Mouse (Mus musculus): ENCODE results near the gene Adcy1.

Gene Adcy1

DNA sequence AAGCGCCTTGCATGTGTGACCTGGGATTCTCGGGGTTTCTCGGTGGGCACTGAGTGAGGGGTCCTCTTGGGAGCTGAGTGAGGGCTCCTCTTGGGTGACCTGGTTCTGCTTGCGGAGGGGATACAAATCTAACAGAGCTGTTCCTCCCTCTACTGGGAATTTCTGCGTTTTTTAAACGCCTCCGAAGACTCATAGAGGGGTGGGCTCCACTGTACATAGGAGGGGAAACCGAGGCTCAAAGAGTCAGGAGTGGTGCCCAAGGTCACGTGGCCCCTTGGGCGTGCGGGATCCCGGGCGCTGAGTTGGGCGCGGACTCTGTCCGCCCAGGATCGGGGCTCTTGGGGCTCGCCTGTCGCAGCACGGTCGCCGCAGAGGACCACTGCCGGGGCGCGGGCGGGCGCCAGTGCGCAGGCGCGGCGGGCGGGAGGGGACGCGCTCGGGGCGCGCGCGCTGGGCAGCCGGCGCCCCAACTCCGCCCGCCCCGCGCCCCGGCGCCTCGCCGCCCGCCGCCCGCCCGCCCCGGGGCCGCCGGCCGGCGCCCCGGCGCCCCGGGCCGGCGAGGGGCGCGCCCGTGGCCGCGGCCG lies at the start of gene Adcy1:
Adcy1 (plus strand) TSS at position 489 of the 584 bp plus-strand sequence.
- DNase-seq (ENCODE audit: low read depth, low spot score) = no peak

DNA sequence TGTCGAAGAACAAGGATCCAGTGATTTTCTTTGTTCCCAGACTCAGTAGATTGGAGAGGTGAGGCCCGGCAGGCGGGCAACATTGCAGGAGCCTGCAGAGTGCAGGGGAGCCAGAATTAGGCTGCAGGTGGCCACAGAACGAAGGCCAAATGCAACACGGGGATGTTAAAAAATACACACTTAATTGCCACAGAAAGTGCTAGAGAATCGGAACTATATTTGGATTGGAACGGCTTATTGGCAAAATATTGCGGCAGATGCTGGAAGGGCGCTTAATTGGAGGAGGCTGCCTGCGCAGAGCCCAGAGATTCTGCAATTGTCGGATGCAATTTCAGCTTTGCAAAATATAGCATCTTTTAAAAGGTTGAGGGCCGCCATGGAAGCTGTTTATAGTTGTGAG lies 46.4 kb upstream of the Adcy1 start:
- DNase-seq (ENCODE audit: low read depth, low spot score) = peak; percentile 36

DNA sequence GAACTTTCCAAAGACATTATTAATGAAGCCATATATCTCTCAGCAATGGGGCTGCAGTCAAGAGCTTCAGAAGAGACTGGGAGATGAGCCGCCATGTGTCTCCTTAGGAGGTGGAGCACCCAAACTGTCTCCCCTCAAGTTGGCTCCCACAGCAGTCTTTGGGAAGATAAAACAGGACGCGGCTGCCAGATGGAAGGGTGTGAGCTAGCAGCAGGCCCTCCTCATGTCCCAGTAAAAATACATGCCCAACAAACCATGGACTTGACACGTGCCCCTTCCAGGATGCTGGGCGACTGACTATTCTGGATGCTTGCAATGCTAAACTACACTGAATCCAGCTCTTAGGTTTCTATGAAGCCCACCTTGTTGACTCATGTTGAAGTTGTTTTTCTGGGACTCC lies 45.2 kb upstream of the Adcy1 start:
- no peak for DNase-seq (ENCODE audit: low read depth, low spot score)

DNA sequence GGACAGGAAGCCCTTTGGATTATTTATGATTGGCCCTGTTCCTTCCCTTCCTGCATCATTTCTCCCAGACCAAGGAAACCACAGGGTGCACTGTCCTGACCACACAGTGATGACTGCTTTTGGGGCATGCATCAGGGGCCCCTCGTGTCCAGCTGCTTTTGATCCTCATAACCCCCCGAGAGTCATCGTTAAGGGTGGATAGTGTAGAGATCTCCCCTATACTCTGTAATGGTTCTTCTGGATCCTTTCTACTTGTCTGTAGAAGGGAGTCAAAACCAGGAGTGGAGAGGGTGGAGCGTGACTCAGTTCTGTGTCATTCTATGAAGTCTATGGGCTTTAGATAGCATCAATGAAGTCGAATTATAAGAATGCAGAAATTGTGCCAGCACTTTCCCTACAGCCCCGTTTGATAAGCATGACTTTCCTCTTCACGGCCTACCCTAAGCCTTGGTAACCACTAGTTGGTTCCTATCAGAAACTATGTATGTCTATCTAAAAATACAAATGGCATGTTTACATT lies 44.2 kb upstream of the Adcy1 start:
- DNase-seq (ENCODE audit: low read depth, low spot score) = no peak

DNA sequence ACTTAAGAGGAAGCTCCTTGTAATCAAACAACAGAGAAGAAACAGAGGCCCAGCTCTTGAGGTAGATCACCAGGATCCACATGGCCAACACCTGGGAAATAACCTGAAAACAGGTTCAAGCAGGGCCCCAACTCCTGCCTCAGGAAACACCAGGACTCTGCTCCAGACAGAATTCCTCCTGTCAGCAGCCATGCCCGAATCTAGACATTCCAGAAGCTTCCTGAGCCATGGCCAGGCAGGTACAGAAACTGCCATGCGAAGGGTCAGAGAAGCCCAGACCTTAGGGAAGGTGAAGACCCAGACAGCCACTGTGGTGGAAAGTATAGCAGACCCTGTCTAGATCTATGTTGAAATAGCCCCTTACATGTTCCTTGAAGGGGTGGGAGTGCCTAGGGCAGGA lies 30.2 kb upstream of the Adcy1 start:
- DNase-seq (ENCODE audit: low read depth, low spot score) = no peak

DNA sequence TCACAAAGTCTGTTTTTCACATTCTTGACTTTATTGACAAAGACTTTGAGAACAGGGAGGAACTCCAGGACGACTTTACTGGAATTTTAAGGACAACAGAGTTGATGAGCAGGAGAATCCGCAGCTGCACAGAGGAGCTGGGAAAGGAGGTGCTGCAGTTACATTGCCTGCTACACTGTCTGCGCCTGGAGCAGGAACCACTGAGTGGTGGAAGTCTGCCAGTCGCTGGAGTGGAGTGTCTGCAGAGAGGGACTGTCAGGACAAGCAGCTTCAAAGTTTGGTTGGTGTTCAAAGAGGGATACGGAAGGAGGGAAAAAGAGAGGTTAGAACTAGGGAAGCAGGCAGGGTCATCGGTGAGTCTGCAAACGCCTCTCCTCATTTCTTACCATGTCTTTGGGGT lies 23.6 kb upstream of the Adcy1 start:
- DNase-seq (ENCODE audit: low read depth, low spot score) = no peak

DNA sequence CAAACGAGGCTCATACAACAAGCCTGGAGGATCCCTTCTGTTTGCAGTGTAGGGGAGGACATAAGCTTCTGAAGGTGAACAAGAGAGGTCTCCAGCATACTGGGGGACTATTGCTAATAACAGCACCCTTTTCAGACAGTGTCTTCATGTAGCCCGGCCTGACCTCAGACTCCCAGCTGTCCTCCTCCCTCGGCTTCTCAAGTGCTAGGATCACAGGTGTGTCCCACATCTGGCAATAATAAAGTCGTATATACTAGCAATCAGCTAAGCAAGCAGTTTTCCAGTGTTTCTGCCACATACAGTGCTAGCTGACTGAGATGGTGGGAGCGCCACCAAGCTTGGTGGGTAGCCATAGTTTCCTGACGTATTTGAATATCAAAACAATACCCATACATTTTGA lies 22.5 kb upstream of the Adcy1 start:
- DNase-seq (ENCODE audit: low read depth, low spot score) = no peak

DNA sequence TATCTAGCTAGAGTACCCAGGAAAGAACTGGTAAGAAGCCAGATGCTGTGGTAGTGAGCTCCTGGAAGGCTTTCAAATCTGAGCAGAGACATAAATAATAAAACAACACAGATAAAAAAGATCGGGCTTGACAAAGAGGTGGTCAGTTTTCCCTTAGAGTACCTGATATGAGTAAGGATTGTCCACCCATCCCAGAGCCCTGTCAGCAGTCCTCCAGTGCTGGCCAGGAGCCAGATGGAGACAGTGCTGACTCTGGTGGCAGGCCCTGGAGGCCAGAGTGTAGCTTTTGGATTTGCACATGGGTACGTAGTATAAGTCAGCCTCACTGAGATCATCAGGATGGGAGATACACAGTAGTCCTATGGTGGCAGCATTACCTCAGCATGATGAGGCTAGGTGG lies 16.1 kb upstream of the Adcy1 start:
- DNase-seq (ENCODE audit: low read depth, low spot score) = no peak

DNA sequence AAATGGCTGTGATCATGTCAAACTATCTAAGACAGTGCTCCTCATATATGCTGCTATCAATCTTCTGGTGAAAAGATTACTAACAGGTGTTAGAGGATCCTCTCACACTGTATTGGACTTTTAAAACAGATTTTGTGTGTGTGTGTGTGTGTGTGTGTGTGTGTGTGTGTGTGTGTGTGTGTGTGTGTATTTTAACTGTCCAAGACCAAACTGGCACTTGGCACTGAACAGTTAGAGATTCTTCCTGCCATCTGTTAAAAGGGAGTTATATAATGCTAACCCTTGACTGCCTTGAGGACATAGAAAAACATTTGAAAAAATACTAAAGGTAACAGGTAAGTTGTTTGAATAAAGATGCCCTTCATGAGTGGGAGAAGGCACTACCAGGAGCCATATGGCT lies 15.7 kb upstream of the Adcy1 start:
- no peak for DNase-seq (ENCODE audit: low read depth, low spot score)

DNA sequence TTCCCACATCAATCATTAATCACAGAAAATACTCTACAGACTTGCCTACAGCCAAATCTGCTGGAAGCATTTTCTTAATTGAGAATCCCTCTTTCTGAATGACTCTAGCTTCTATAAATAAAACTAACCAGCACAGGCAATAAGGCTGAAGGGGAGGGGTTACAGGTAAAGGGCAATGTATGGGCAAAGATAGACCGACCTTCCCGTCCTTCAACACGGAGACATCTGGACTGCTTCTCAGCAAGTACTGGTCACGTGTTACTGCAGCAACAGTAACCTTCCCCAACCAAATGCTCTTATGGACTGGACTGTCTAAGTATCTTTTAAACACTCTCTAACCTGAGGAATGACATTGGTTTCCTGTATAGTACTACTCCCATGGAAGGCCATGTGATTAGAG lies 9.6 kb upstream of the Adcy1 start:
- no peak for DNase-seq (ENCODE audit: low read depth, low spot score)

DNA sequence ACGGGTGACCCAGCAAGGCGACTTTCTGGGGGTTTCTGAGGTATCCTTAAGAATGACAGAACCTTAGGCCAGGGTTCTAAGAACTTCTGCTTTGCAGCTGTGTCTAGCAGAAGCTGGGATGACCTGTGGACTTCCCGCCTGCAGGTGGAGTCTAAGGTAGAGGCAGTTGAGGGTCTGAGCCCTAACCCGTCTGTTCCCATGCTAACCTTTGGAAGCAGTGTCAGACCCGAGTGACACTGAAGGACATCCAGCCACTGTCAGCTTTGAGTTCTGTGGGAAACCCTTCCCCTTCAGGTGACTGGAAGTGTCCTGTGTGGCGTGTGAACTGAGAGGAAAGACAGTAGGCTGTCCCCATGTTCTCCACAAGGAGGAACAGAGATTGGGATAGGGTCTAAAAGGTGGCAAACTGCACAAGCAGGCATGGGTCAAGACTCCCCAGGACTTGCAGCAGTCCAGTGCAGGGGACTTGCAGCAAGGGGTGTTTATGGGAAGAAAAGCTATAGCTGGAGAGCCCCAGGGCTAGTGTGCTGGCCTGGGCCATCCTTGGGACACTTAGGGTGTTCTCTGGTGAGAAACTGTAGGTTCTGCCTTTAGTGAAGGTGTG lies 8.5 kb upstream of the Adcy1 start:
- no peak for DNase-seq (ENCODE audit: low read depth, low spot score)

DNA sequence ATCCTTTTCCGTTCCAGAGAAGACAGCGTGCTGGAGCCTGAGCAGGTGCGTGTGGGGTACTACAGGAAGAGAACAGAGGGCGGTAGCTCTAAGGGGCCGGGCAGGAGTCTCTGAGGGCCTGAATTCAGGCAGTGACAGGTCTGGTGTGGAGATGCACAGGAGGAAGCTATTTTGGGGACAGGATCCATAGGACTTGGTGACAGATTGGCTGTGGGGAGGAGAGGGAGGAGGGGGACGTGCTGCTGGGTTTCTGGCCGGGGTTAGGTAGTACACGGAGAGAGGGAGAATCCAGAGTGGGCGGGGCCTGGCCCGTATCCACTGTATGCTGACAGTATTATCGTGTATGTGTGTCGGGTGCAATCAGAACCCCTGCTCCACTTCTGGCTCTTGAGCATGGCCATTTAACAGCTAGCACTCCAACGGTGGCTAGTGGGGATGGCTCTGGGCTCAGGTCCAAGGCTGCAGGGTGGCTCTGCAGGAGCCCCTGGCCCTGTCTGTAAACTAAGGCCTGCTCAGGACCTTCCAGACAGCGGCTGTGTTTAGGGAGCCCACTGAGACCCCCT lies 7.8 kb upstream of the Adcy1 start:
- DNase-seq (ENCODE audit: low read depth, low spot score) = no peak

DNA sequence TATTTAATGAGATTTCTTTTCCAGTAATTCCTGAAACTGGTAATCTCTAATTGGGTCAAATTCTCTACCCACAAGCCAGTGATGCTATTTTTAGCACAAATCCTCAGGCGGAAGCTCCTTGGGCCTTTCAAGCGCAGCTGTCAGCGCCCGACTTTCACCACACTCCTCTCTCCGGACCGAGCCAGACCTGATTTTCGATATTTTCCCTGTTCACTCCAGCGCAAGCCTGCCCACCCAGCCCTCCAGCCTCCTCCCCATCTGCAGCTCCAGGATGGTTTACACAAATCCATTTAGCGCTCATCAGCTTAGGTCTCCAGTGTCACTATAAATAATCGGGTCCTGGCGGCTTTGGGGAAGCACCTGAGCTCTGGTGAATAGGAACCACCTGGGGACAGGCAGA lies 7.2 kb upstream of the Adcy1 start:
- no peak for DNase-seq (ENCODE audit: low read depth, low spot score)

DNA sequence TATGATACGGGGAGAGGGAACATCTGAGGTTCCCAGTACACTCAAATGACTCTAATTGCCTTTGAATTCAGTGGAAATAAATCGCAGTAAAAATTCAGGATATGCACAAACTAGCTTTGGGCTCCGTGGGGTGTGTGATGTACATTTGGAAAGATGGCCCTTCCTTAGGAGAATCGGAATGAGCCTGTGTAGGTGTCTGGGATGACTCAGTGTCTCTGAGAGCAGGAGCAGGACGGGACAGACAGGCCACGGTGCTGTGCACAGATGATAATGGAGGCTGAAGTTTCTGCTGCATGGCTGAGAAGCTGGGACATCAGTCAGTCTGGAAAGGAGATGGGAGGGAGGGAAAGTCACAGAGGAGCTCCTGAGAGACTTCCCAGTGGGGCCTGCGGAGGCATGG lies 5.5 kb upstream of the Adcy1 start:
- no peak for DNase-seq (ENCODE audit: low read depth, low spot score)

DNA sequence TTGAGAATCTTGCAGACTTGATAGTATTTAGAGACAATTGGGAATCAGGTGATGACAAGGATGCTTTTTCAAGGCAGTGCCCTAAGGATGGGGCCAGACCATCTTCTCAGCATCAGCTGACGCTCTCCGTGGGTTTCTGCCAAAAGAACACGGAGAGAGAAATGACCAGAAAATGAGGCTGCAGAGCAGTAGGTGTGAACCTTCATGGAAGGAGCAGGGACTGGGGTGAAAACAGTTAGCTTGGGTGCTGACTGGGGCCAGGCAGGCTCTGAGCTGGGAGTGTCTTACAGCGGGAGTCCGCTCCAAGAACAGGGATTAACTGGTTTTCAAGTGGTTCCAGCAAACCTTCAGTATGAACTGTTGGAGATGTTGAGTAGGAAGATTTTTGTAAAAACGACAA lies 1.3 kb upstream of the Adcy1 start:
- no peak for DNase-seq (ENCODE audit: low read depth, low spot score)

DNA sequence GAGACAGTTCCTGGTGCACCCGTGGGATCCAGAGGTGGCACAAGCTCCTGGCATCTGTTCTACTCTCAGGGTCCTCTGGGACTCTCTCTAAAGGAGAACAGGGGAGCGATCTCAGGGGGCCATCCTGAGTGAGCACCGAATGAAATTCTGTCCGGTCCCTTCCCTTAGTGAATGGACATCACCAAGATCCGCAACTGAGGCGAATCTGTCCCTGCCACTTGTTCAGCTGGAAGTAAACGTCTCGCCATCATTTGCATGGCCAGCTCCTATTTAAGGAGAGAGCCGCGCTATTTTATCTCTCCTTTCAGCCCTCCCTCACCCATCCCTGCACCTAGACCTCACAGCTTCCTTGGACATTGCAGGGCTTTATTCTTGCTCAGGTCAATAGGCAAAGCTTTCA lies 723 bp upstream of the Adcy1 start:
- no peak for DNase-seq (ENCODE audit: low read depth, low spot score)

DNA sequence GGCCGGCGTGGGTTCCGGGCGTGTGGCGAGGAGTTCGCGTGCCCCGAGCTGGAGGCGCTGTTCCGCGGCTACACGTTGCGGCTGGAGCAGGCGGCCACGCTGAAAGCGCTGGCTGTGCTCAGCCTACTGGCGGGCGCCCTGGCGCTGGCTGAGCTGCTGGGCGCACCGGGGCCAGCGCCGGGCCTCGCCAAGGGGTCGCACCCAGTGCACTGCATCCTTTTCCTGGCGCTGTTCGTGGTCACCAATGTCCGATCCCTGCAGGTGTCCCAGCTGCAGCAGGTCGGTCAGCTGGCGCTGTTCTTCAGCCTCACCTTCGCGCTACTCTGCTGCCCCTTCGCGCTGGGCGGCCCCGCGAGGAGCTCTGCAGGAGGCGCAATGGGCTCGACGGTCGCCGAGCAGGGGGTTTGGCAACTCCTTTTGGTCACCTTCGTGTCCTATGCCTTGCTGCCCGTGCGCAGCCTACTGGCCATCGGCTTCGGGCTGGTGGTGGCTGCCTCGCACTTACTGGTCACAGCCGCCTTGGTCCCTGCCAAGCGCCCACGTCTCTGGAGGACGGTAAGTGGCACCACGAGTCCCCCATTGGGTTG lies 485 bp downstream of the Adcy1 start:
- no peak for DNase-seq (ENCODE audit: low read depth, low spot score)

DNA sequence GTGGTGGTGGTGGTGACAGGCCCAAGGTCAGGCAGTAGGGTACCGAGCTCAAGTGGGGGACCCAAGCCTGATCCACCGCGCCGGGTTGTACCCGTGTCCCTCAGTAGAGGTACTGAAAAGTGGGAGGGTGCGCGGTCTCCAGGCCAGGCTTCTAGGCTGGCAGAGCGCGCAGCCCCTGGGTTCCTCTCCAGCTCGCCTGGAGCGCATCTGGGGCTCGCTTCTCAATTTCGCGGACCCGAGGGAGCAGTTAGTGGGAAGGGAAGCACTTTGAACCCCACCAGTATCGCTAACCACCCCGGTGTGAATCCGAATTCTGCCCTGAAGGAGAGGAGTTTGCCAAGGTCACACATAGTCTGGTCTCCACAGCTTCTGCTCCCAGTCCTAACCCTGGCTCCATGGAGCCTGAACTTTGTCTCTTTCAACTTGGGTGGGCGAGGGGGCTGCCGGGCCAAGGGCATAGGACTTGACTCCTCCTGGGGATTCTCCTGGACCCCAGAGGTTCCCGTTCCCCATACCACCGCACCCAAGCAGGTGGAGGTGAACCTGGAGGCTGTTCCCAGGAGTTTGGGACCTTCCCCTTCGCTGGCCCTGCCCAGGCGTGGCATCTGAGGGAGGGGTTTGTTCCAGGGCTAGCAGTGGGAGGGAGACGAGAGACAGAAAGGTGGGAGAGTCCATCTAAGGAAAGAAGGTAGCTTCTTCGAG lies 1.3 kb downstream of the Adcy1 start:
- no peak for DNase-seq (ENCODE audit: low read depth, low spot score)

DNA sequence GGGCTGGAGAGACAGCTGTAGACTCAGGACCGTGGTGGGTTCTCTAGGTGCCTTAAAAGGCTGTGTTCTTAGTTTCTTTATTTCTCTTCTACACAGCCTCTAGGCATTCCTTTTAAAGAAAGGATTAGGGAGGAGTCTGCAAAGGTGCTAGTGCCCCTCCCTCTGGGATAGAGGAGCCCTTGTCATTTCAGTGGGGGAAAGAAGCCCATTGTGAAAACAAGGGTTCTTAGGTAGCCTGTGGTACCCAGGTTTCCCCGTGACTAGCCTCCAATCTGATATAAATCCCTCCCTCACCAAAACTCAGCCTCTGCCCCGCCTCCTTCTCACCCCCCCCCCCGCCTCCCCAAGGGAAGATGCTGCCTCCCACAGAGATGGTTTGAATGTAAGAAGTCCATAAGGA lies 2.1 kb downstream of the Adcy1 start:
- no peak for DNase-seq (ENCODE audit: low read depth, low spot score)

DNA sequence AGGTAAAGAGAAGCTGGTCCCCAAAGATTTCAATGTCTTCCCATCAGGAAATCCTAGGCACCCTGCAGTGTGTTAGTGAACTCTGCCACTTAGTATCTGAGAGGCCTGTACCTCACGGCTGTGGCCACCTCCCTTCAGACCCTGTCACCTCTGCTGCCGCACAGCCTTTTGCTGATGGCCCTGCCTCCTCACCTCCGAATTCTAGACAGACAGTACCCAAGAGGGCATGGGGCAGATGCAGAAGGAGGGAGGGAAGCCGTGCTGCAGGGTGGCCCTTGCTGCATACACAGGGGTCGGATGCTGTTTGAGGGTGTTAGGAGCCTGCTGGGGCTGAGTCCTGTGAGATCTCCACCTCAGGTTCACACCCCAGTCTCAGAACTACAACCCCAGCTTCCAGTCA lies 2.6 kb downstream of the Adcy1 start:
- DNase-seq (ENCODE audit: low read depth, low spot score) = no peak

DNA sequence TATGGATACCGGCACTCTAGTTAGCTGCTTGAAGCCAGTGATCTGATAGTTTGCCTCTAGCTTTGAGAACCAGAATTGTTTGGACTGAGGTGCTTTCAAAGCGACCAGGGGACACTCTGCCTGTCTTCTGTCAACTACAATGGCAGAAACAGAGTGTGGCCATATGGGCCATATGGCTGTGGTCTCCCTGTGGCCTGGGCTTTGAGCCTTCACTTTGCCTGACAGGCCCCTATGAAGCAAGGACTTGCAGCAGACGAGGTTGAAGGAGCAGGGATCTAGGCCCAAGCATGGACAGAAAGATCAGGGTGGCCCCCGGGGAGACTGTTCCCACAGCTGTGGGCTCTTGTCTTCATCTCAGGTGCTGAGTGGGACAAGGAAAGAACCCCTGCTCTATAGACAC lies 4.0 kb downstream of the Adcy1 start:
- DNase-seq (ENCODE audit: low read depth, low spot score) = no peak

DNA sequence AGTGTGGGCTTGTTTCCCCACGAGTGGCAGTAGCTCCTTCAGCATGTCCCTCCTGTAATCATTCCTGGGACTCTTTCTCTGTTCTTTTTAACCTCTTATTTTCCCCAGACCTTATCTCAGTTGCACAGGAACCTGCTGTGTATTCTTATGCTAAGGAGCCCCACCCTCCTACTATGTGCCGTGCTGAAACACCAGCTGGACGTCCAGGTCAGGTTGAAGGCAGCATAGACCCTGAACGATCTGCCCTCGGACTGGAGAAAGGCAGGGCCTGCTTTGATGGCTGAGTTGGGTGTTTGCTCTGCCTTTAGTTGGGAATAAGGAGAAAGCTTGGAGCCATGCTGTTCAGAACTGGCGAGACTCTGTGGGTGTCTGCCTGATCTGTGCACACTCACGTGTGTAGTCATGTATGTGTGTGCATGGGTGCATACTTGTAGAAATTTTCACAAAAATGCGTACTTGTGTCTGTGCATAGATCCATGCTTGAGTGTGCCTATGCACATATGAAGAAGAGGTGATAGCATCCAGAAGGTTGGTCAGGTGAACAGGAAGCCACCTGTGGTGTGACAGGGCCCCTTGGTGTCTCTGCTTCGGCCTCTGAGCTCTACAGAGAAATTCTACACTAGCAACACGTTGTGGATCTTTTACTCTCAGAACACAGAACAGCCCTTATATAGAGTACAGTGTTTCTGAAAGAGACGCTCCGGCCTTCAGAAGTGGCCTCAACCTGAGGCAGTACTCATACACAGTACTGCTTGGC lies 5.4 kb downstream of the Adcy1 start:
- no peak for DNase-seq (ENCODE audit: low read depth, low spot score)

All from brain, embryonic 18.5 days (tissue).